Mouse (Mus musculus): ENCODE results near the gene Trim30c. TPM values are rescaled to one million over a fixed set of nuclear protein-coding genes. Genes with fewer than 3 reads are reported as not detected.
"Not testable (repeated sequence)": the region's sequence is repeated elsewhere in the genome, so short reads cannot be mapped to it uniquely, and the experiment has no call there.

The Trim30c gene
- polyA plus RNA-seq, 1 experiment from 2014 or later: not detected

- H3K4me2 ChIP-seq (ENCODE audit: low read length): peak within 1 kb of the TSS; percentile 42
- H3K36me3 ChIP-seq (ENCODE audit: control insufficient read depth, insufficient read depth, low read length): no peaks in the 10 kb centered on the region
- peak; percentile 90 for ATAC-seq
- H3K9ac ChIP-seq (ENCODE audit: low read length): peak within 1 kb of the TSS; percentile 29; the same call in 1 of the 2 replicates
- DNase-seq (ENCODE audit: low spot score): peak; percentile 54
- no peak within 1 kb of the TSS for H3K27ac ChIP-seq (ENCODE audit: low read depth, low read length)
- WGBS: 6% methylated on average over 14 of the region's 14 CpGs
- no peaks in the 10 kb centered on the region for H3K27me3 ChIP-seq (replicated peaks; ENCODE audit: control insufficient read depth, insufficient read depth, low read length)
- H3K4me1 ChIP-seq (ENCODE audit: control insufficient read depth, insufficient read depth, low read length): no peaks in the 10 kb centered on the region
- no peaks in the 10 kb centered on the region for H3K9me3 ChIP-seq (replicated peaks; ENCODE audit: control insufficient read depth, low read length)
- H3K4me3 ChIP-seq (ENCODE audit: low read depth, low read length): peak within 1 kb of the TSS; percentile 20; the same call in 1 of the 2 replicates
Measured at GRCm38 (mm10) chr7:104352717-104353599, 47.7 kb downstream of the Trim30c start, which contains the start of gene Trim12c. Trim12c (minus strand) TSS chr7:104353362.

- not testable (repeated sequence) for H3K4me2 ChIP-seq (ENCODE audit: low read length); H3K4me3 ChIP-seq (ENCODE audit: low read depth, low read length); H3K27ac ChIP-seq (ENCODE audit: low read depth, low read length); H3K4me1 ChIP-seq (ENCODE audit: control insufficient read depth, insufficient read depth, low read length); H3K36me3 ChIP-seq (ENCODE audit: control insufficient read depth, insufficient read depth, low read length); ATAC-seq; H3K9ac ChIP-seq (ENCODE audit: low read length); DNase-seq (ENCODE audit: low spot score); H3K9me3 ChIP-seq (replicated peaks; ENCODE audit: control insufficient read depth, low read length); H3K27me3 ChIP-seq (replicated peaks; ENCODE audit: control insufficient read depth, insufficient read depth, low read length)
- 93% methylated on average over 4 of the region's 4 CpGs for WGBS
Measured at GRCm38 (mm10) chr7:104348043-104348442, 52.6 kb downstream of the Trim30c start.

DNA sequence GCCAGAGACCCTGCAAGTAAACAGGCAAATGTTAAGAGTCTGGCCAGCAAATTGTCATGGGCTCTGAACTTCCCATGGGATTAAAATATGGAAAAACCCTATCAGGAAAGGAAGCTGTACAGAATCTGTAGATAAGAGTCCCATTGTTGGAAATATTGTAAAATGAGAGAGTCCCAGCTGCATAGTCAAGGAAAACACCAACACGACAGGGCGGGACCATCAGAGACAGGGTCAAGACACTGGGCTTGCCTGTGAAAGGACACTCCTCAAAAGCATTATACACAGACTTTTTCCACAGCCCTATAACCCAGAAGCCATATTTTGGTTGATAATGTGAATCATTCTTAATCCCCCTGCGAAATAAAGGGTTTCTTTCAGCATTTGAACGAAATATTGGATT lies 59.9 kb downstream of the Trim30c start:
- H3K4me1 ChIP-seq (ENCODE audit: control insufficient read depth, insufficient read depth, low read length); H3K36me3 ChIP-seq (ENCODE audit: control insufficient read depth, insufficient read depth, low read length); H3K4me2 ChIP-seq (ENCODE audit: low read length); H3K27me3 ChIP-seq (replicated peaks; ENCODE audit: control insufficient read depth, insufficient read depth, low read length); H3K4me3 ChIP-seq (ENCODE audit: low read depth, low read length); H3K9me3 ChIP-seq (replicated peaks; ENCODE audit: control insufficient read depth, low read length); ATAC-seq; DNase-seq (ENCODE audit: low spot score); H3K9ac ChIP-seq (ENCODE audit: low read length); H3K27ac ChIP-seq (ENCODE audit: low read depth, low read length): not testable (repeated sequence)
- WGBS: 85% methylated on average over 2 of the region's 4 CpGs

- not testable (repeated sequence) for ATAC-seq; H3K4me1 ChIP-seq (ENCODE audit: control insufficient read depth, insufficient read depth, low read length); H3K4me3 ChIP-seq (ENCODE audit: low read depth, low read length); H3K9me3 ChIP-seq (replicated peaks; ENCODE audit: control insufficient read depth, low read length); H3K36me3 ChIP-seq (ENCODE audit: control insufficient read depth, insufficient read depth, low read length); H3K4me2 ChIP-seq (ENCODE audit: low read length); H3K27me3 ChIP-seq (replicated peaks; ENCODE audit: control insufficient read depth, insufficient read depth, low read length); H3K9ac ChIP-seq (ENCODE audit: low read length); DNase-seq (ENCODE audit: low spot score); H3K27ac ChIP-seq (ENCODE audit: low read depth, low read length)
- 94% methylated on average over 3 of the region's 3 CpGs for WGBS
Measured at GRCm38 (mm10) chr7:104335547-104335946, 65.1 kb downstream of the Trim30c start.

Other genes starting within 250 kb of the Trim30c start
- not detected in 2 replicates for gene Olfm5, start 236.0 kb downstream of the Trim30c start, polyA plus RNA-seq (2014; fragmentation: Nextera tagmentation; extraction: Ambion mirVana)
- gene Olfr648, start 217.4 kb downstream of the Trim30c start, polyA plus RNA-seq (2014; fragmentation: Nextera tagmentation; extraction: Ambion mirVana): 0.27 and 0.33 TPM in 2 replicates
- not detected in 2 replicates for gene Olfr649, start 204.9 kb downstream of the Trim30c start, polyA plus RNA-seq (2014; fragmentation: Nextera tagmentation; extraction: Ambion mirVana)
- gene Trim6, start 182.0 kb downstream of the Trim30c start, polyA plus RNA-seq (2014; fragmentation: Nextera tagmentation; extraction: Ambion mirVana): 0.27 TPM in 1 of 2 replicates, not detected in the other
- gene Trim34a, start 156.4 kb downstream of the Trim30c start, polyA plus RNA-seq (2014; fragmentation: Nextera tagmentation; extraction: Ambion mirVana): 0.47 and 0.53 TPM in 2 replicates
- 0.07 TPM in 1 of 2 replicates, not detected in the other for gene Trim5, start 112.7 kb downstream of the Trim30c start, polyA plus RNA-seq (2014; fragmentation: Nextera tagmentation; extraction: Ambion mirVana)
- 1.4 and 1.7 TPM in 2 replicates for gene Trim12a, start 85.4 kb downstream of the Trim30c start, polyA plus RNA-seq (2014; fragmentation: Nextera tagmentation; extraction: Ambion mirVana)
- not detected in 2 replicates for gene Trim34b, start 71.4 kb downstream of the Trim30c start, polyA plus RNA-seq (2014; fragmentation: Nextera tagmentation; extraction: Ambion mirVana)
- 0.48 and 0.95 TPM in 2 replicates for gene Trim12c, start 47.5 kb downstream of the Trim30c start, polyA plus RNA-seq (2014; fragmentation: Nextera tagmentation; extraction: Ambion mirVana)
- not detected in 2 replicates for gene Trim30b, start 31.0 kb downstream of the Trim30c start, polyA plus RNA-seq (2014; fragmentation: Nextera tagmentation; extraction: Ambion mirVana)
- 0.51 and 0.63 TPM in 2 replicates for gene Trim30a, start 64.4 kb upstream of the Trim30c start, polyA plus RNA-seq (2014; fragmentation: Nextera tagmentation; extraction: Ambion mirVana)
- gene Trim30d, start 107.0 kb upstream of the Trim30c start, polyA plus RNA-seq (2014; fragmentation: Nextera tagmentation; extraction: Ambion mirVana): 0.21 and 0.37 TPM in 2 replicates
- gene Olfr651, start 149.3 kb upstream of the Trim30c start, polyA plus RNA-seq (2014; fragmentation: Nextera tagmentation; extraction: Ambion mirVana): not detected in 2 replicates
- not detected in 2 replicates for gene Olfr652, start 160.1 kb upstream of the Trim30c start, polyA plus RNA-seq (2014; fragmentation: Nextera tagmentation; extraction: Ambion mirVana)
- gene Olfr653, start 176.5 kb upstream of the Trim30c start, polyA plus RNA-seq (2014; fragmentation: Nextera tagmentation; extraction: Ambion mirVana): not detected in 2 replicates
- not detected in 2 replicates for gene Olfr654, start 186.2 kb upstream of the Trim30c start, polyA plus RNA-seq (2014; fragmentation: Nextera tagmentation; extraction: Ambion mirVana)
- not detected in 2 replicates for gene Olfr655, start 200.9 kb upstream of the Trim30c start, polyA plus RNA-seq (2014; fragmentation: Nextera tagmentation; extraction: Ambion mirVana)
- not detected in 2 replicates for gene Olfr656, start 213.1 kb upstream of the Trim30c start, polyA plus RNA-seq (2014; fragmentation: Nextera tagmentation; extraction: Ambion mirVana)
- not detected in 2 replicates for gene Olfr657, start 224.0 kb upstream of the Trim30c start, polyA plus RNA-seq (2014; fragmentation: Nextera tagmentation; extraction: Ambion mirVana)
- 0.08 and 0.21 TPM in 2 replicates for gene Olfr658, start 246.5 kb upstream of the Trim30c start, polyA plus RNA-seq (2014; fragmentation: Nextera tagmentation; extraction: Ambion mirVana)